Mouse (Mus musculus) heart, postnatal 4 days (tissue): ENCODE results near the gene Rpe. TPM values are rescaled to one million over a fixed set of nuclear protein-coding genes. Genes with fewer than 3 reads are reported as not detected.
"Not testable (repeated sequence)": the region's sequence is repeated elsewhere in the genome, so short reads cannot be mapped to it uniquely, and the experiment has no call there.

ENCODE experiments used
- DNase-seq: peaks from one replicate; pipeline ENCODE4 v3.0.0; 2021
- total RNA-seq, 2 experiments: library from RNA; stranded (reverse); gene quantifications; 2 replicates each; pipeline ENCODE4 v1.2.3; 2021

Rpe gene
- total RNA-seq, result 10 to 100 TPM; 16.7 to 19.2 TPM

DNA sequence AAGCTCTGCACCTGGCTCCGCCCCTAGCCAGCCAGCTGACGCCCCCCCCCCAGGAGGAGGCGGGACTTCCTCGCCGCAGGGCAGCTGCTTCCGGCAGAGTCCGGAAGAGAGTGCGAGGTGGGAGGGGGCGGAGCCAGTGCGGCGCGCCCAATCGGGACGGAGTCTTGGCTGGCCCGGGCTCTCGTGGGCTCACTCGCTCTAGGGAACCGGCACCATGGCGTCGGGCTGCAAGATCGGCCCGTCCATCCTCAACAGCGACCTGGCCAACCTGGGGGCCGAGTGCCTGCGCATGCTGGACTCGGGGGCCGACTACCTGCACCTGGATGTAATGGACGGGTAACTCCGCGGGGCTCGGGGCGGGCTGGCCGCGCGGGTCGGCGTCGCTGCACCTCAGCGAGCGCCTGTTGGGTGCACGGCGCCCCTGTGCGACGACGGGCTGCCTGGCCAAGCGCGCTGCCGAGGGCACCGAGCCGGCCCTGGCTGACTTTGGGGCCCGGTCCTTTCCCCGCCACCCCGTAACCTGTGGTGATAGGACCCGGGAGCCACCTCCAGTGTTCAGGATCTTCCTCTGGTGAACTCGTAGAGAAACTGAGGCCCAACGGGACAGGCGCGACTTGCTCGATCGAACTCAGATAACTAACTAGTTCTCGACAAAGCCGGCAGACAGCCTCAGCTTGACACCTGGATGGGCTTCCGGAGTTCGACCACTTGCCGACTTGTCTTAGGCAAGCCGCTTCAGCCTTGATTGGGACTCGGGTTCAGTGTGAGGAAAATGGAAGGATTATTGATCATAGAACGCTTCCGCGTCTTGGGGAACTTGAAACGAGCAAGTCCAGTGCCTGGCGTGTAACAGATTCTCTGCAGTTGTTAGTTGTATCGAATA lies at the start of gene Rpe:
Gene Rpe, plus strand, starts transcription at position 139 of the 883 bp plus-strand sequence.
- peak; percentile 95 for DNase-seq

GRCm38 (mm10) chr1:66655119-66655746 lies 45.4 kb upstream of the Rpe start:
- no peak for DNase-seq

DNA sequence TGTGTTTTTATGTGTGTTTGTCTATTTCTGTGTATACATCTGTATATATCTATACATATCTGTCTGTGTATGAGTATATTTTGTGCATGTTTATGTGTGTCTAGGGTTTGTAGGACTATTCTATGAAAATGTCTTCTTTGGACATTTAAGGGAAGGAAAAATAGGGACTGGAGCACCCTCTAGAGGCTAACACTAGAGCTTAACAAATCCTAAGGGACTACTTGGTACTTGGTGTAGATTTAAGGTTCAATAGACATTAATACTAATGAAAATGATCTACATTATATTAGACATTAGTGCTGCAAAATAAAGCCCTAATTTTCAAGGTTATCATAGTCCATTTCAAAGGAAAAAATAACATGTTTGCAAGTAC lies 44.9 kb upstream of the Rpe start:
- DNase-seq, result no peak

DNA sequence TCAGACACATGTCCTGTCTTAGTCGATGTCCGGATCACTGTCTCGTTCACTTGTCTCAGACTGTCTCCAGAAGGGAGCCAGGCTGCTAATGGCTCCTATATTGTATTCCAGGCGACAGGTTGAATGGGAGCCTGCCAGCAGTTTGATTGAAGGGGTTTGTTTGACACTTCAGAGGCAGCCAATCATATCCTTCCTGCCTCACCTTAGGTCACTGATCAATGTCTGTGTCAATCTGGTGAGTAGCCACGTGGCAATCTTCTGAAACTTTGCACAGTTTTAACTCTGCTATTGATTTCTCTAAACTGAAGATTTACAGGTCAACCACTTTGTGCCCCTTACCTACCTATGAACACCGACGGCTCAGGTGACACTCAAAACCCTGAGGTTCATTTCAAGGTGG lies 29.2 kb upstream of the Rpe start:
- no peak for DNase-seq

DNA sequence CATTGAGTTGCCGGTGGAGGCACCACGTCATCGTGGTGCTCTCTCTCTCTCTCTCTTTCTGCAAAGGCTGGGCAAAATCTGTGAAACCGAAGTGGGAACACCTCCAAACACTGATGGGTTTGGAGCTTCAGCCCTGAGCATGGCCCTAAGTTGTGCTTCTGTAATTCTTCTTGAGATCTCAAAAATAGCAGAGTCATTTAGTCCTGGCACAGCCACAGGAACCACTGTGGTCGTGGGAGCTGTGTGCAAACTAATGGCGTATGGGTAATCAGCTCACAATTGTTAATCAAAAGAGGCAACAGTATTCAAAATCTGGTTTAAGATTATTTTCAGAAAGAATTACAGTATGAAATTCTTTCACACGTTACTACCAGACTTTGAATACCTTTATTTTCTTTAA lies 27.8 kb upstream of the Rpe start:
- no peak for DNase-seq

GRCm38 (mm10) chr1:66677928-66678327 lies 22.7 kb upstream of the Rpe start:
- DNase-seq, result no peak

GRCm38 (mm10) chr1:66678662-66679061 lies 22.0 kb upstream of the Rpe start:
- DNase-seq, result no peak

- DNase-seq, result no peak
Measured at GRCm38 (mm10) chr1:66682974-66683373, 17.7 kb upstream of the Rpe start.

GRCm38 (mm10) chr1:66691772-66692171 lies 8.9 kb upstream of the Rpe start:
- DNase-seq, result no peak

DNA sequence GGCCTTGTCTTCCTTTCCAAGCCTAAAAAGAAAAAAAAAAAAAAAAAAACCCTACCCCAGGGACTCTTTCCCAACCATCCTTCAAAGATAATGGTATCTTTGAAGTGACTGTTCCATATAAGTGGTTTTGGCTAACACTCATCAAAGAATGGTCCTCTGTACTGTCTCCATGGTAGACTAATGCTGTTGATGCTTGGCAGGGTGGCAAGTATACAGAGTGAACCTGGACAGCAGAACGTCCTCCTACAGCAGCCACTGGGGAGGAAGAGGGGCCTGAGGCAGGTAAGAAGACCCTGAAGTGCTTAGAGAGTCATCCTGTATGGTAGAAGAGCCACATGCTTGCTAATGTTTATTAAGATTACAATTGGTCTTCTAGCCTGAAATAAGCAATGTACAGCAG lies 8.3 kb upstream of the Rpe start:
- DNase-seq, result no peak

GRCm38 (mm10) chr1:66692780-66693392 lies 7.7 kb upstream of the Rpe start:
- DNase-seq, result no peak

DNA sequence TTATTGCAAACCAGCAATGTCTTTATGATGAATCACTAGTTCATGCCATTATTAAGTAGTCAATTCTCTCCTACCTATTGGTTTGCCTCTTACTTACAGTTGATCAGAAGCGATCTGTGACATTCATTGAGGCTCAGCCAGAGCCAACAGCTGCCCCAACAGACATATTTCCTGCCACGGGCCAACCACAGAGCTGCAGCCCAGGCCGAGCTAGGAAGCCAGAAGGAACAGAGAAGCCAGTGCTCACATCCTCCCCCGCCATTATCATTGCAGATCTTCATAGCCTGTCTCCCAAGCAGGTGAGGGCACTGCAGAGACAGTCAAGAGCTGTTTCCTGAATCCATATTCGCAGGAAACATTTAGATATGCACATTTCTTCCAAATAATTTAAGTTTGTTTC lies 6.4 kb upstream of the Rpe start:
- no peak for DNase-seq

- no peak for DNase-seq
Measured at GRCm38 (mm10) chr1:66695296-66695695, 5.3 kb upstream of the Rpe start.

- DNase-seq, result not testable (repeated sequence)
Measured at GRCm38 (mm10) chr1:66699630-66700029, 1.0 kb upstream of the Rpe start.

DNA sequence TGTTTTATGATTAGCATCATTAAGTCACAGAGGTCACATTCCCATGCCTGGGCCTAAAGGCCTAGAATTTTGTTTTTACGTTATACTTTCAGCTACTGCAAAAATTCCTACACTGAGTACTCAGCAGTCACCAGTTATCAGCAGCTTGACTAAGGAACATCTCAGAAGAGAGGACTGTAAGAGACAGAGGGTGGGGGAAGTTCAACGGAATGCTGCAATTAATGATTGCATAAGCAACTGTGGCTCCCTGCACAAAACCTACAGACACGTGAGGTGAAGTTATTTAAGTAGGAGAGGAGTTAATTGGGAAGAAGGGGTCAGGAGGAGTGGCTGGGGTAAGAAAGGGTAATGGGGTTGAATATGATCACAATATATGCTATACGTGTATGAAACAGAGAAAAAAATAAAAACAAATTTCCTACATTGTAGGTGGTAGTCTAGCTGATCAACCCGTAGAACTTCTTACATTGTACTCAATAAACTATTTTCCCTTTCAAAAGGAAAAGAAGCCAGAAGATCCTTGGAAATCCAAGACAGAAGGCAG lies 410 bp upstream of the Rpe start:
- no peak for DNase-seq

- no peak for DNase-seq
Measured at GRCm38 (mm10) chr1:66701576-66701940, 927 bp downstream of the Rpe start.

- no peak for DNase-seq
Measured at GRCm38 (mm10) chr1:66702623-66703345, 2.2 kb downstream of the Rpe start.

DNA sequence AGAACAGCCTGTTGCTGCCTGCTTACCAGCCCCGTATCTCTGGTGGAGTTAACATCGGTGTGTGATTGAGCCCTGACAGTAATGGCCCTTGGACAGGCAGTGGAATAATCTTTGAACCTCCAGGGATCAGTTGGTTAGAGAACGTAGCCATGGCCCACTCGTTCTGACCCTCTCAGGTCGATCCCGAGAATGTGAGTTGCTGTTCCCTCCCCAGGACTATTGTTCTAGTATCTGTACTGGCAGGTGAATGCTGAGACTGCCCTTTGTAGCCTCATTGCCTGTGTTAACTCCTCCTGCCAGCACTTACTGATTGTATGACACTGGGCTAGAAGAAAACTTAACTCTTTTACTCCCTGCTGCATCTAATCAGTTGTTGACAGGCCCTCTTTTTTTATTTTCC lies 3.9 kb downstream of the Rpe start:
- no peak for DNase-seq

DNA sequence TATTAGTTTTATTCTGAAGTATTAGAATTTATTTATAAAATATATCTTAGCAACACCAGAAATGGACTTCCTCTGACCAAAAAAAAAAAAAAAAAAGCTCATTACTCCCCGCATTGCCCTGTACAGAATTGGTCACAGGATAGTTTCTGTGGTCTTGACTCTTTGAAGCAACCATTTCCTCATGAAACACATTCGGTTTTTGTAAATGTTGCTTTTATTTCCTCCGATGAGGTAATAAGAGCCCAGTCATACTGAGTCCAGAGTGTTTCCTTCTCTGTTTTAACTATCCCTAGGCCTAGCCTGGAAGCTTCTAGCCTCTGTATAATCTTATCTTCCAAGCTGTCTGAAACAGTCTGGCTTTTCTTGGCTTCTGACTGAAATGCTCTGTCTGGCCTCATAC lies 12.2 kb downstream of the Rpe start:
- DNase-seq, result no peak

- no peak for DNase-seq
Measured at GRCm38 (mm10) chr1:66730581-66730980, 29.9 kb downstream of the Rpe start.

DNA sequence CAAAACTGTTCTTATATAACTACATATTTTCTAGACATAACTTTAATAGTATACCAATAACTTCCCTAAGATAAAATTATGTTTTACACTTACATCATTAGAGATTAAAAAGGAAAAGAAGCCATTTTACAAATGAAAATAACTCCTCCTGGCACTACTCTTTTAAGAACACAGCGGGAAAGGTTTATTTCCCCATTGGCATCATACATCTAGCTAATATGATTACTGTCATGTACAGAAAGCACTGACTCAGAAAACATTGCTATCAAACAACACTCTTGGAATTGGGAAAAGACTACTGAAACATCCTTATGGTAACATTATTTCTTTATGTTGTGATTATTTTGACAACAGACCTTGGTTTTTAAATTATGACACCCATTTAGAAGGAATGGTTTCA lies 68.1 kb downstream of the Rpe start:
- DNase-seq, result no peak
